Mouse (Mus musculus) neural tube, embryonic 13.5 days (tissue): ENCODE data around the gene Rdm1. TPM values are rescaled to one million over a fixed set of nuclear protein-coding genes. Genes with fewer than 3 reads are reported as not detected.
"Not testable (repeated sequence)": the region's sequence is repeated elsewhere in the genome, so short reads cannot be mapped to it uniquely, and the experiment has no call there.

Experiments used
- ATAC-seq: fragments of 200-750 bp; cut with Nextera tagmentation; 2 replicates; pipeline ENCODE4 v1.8.0; 2017; ENCODE audit warnings: low read depth, mild to moderate bottlenecking, moderate TSS enrichment, moderate library complexity
- H3K27ac ChIP-seq: fragments of 300-500 bp; sonication (generic); replicated peaks from 2 replicates; pipeline ENCODE4 v1.5.1; 2015; ENCODE audit warnings: moderate library complexity, mild to moderate bottlenecking, inconsistent platforms
- H3K27me3 ChIP-seq: fragments of 300-500 bp; sonication (generic); 2 replicates; pipeline ENCODE4 v1.6.1; 2015; ENCODE audit warnings: mild to moderate bottlenecking, inconsistent platforms
- H3K36me3 ChIP-seq: fragments of 300-500 bp; sonication (generic); 2 replicates; pipeline ENCODE4 v1.6.1; 2015; ENCODE audit warnings: mild to moderate bottlenecking, inconsistent platforms
- H3K4me1 ChIP-seq: fragments of 300-500 bp; sonication (generic); replicated peaks from 2 replicates; pipeline ENCODE4 v1.6.1; 2015; ENCODE audit warnings: inconsistent platforms
- H3K4me2 ChIP-seq: fragments of 300-500 bp; sonication (generic); 2 replicates; pipeline ENCODE4 v1.6.1; 2015; ENCODE audit warnings: inconsistent platforms, mild to moderate bottlenecking, moderate library complexity
- H3K4me3 ChIP-seq: fragments of 300-500 bp; sonication (generic); 2 replicates; pipeline ENCODE4 v1.5.1; 2015; ENCODE audit warnings: mild to moderate bottlenecking, inconsistent platforms
- H3K9ac ChIP-seq: fragments of 300-500 bp; sonication (generic); 2 replicates; pipeline ENCODE4 v1.6.1; 2015; ENCODE audit warnings: moderate library complexity, mild to moderate bottlenecking, inconsistent platforms
- H3K9me3 ChIP-seq: fragments of 300-500 bp; sonication (generic); 2 replicates; pipeline ENCODE4 v1.6.1; 2016; ENCODE audit warnings: inconsistent platforms
- WGBS: fragments of 180-500 bp; shearing (Covaris S2); methylation state at CpG from one replicate; pipeline ENCODE4 v1.1.7; 2015; 5-methylcytosine and 5-hydroxymethylcytosine counted together
- polyA plus RNA-seq: library from polyadenylated mRNA; unstranded; fragments of >200 nt; fragmentation: Nextera tagmentation; extraction: Ambion mirVana; gene quantifications from 2 replicates; pipeline ENCODE4 v1.2.1, GENCODE M21; 2015

The Rdm1 gene
- 16.0 and 16.4 TPM in 2 replicates for polyA plus RNA-seq

DNA sequence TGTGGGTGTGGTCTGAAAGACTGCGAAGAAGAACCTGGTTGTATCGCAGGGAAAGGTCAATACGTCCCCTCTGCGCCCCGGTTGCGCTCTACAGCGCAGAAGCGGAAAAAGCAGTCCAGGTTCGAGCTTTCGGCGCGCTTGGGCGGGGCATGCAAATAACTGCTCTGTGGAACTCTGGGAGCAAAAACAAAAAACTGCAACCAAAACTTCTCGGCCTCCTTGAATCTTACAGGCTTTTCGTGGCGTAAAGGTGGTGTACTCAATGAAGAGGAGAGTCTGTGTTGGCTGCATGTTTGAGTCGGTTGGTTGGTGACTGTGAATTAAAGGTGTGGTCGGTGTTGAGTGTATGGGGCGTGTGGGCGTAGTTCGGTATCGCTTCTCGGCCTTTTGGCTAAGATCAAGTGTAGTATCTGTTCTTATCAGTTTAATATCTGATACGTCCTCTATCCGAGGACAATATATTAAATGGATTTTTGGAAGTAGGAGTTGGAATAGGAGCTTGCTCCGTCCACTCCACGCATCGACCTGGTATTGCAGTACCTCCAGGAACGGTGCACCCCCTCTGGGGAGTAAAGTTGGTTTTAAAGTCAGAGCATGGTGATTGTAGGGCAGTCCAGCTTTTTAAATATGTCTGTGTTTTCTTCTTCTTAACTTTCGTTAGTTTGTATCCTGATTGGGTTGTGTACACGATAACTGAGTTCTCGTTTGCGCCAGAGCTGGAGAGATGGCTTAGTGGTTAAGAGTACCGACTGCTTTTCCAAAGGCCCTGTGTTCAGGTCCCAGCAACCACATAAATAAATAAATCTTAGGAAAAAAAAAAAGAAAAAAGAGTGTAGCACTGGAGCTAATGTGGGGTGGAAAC lies at the start of gene Rdm1:
Gene Rdm1 (plus strand): TSS at position 201 of the 862 bp plus-strand sequence.
- Histone ChIP-seq H3K27me3 (no peaks in the 10 kb centered on the region), H3K4me2 (peak within 1 kb of the TSS; percentile 94), H3K27ac (peak within 1 kb of the TSS; percentile 90), H3K4me3 (peak within 1 kb of the TSS; percentile 59), H3K36me3 (no peaks in the 10 kb centered on the region), H3K9me3 (no peaks in the 10 kb centered on the region), H3K9ac (peak within 1 kb of the TSS; percentile 73), H3K4me1 (peaks cover 19% of the 10 kb centered on the region)
- WGBS = under 1% methylated on average over 34 of the region's 34 CpGs
- peak; percentile 89 for ATAC-seq

DNA sequence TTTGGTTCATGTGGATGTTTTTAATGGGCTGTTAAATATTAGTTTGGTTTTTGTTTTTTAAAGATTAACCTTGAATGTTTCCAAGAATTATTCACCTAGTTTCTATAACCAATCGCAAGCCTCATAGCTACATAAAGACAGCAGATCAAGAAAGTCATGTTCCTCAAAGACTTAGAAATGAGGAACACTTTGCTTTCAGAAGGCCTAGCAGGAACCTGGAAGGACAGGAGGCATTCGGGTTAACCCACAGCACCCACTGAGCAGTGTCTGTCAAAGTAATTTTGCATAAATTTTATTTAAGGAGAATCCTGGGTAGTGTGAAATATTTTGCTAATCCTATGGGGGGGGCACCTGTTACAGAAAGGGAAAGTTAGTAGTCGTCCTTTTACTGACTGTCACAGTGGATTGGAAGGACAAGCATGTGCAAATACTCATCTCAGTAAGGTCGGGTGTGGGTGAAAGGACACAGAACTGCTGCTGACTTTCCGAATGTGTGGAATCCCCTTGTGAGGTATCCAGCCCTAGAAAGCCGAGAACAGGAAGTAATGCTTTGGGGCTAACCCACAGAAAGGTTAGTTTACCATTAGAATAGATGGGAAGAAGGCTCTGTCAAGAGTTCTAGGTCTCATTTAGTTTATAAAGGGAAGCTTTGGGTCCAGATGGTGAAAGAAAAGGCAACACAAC lies 45.8 kb upstream of the Rdm1 start:
- 78% methylated on average over 6 of the region's 6 CpGs for WGBS
- Histone ChIP-seq H3K9ac (no peak overlapping the region), H3K36me3 (peaks cover 57% of the 10 kb centered on the region), H3K9me3 (no peaks in the 10 kb centered on the region), H3K4me1 (peaks cover 8% of the 10 kb centered on the region), H3K27ac (no peak overlapping the region), H3K4me3 (no peak overlapping the region), H3K4me2 (no peak overlapping the region), H3K27me3 (no peaks in the 10 kb centered on the region)
- no peak for ATAC-seq

GRCm38 (mm10) chr11:101582054-101583035 lies 44.6 kb upstream of the Rdm1 start, which contains the start of gene Tmem106a:
Gene Tmem106a, plus strand, starts transcription at chr11:101582242.
- 24% methylated on average over 31 of the region's 31 CpGs for WGBS
- Histone ChIP-seq H3K27me3 (no peaks in the 10 kb centered on the region), H3K4me1 (peaks cover 8% of the 10 kb centered on the region), H3K27ac (no peak within 1 kb of the TSS), H3K9me3 (no peaks in the 10 kb centered on the region), H3K9ac (peak within 1 kb of the TSS; percentile 31), H3K4me3 (peak within 1 kb of the TSS; percentile 31), H3K36me3 (peaks cover 57% of the 10 kb centered on the region), H3K4me2 (peak within 1 kb of the TSS; percentile 47)
- ATAC-seq = no peak

DNA sequence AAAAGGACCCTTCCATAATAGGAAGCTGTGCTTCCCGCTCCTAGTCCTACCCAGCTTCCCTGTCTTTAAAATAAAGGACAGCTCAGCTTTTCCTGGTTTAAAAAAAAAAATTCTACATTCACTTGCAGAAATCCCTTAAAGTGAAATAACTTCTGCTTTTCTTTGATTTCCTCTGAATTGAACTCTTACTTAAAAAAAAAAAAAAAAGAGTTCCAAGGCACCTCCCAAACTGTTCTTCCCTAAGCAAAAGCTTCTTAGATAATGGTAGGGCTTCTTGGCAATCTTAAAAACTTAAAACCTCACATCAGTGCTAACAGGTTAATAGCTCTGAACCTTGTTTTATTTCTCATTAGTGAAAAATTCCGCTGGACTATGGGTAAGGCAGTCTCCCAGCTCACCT lies 43.8 kb upstream of the Rdm1 start:
- no peak overlapping the region for H3K4me3 ChIP-seq
- peaks cover 8% of the 10 kb centered on the region for H3K4me1 ChIP-seq
- H3K27ac ChIP-seq = no peak overlapping the region
- 87% methylated on average over 2 of the region's 2 CpGs for WGBS
- peaks cover 49% of the 10 kb centered on the region for H3K36me3 ChIP-seq
- no peak for ATAC-seq
- no peaks in the 10 kb centered on the region for H3K9me3 ChIP-seq
- no peaks in the 10 kb centered on the region for H3K27me3 ChIP-seq
- no peak overlapping the region for H3K4me2 ChIP-seq
- H3K9ac ChIP-seq = no peak overlapping the region

DNA sequence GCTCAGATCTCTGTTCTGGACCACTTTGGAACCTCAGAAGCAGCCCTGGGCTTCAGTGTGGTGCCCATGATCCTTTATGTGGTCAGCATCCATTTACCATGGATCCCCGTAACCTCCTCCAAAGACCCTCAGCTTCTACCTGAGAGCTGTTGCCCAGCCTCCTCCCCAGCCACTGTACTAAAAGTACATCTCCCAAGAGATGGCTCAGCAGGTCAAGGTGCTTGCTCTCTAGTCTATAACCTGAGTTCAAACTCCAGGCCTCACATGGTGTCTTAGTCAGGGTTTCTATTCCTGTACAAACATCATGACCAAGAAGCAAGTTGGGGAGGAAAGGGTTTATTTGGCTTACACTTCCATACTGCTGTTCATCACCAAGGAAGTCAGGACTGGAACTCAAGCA lies 42.0 kb upstream of the Rdm1 start:
- H3K27ac ChIP-seq, H3K9ac ChIP-seq, H3K27me3 ChIP-seq, H3K4me1 ChIP-seq, H3K9me3 ChIP-seq, H3K4me2 ChIP-seq, ATAC-seq, H3K4me3 ChIP-seq: not testable (repeated sequence)
- 93% methylated on average over 1 of the region's 1 CpGs for WGBS
- H3K36me3 ChIP-seq = peaks cover 34% of the 10 kb centered on the region

DNA sequence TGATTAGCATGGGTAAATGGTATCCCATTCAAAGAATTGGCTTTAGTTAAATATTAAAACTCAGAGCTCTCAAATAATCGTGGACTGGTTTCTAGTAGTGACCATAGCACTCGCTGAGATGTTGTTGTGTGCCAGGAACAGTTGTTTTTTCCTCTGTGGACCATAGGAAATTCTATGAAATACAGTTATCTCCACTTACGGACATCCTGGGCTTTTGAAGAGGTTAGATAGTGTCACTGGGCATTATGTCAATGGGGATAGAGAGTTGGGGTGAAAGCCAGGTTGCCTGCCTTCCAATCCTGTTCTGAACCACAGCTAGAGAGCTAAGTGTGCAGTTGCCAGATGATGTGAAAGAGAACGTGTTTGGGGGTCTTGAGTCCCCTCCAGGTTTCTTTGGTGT lies 41.2 kb upstream of the Rdm1 start:
- Histone ChIP-seq H3K27ac (no peak overlapping the region), H3K9ac (no peak overlapping the region), H3K4me1 (peaks cover 8% of the 10 kb centered on the region), H3K27me3 (no peaks in the 10 kb centered on the region), H3K9me3 (no peaks in the 10 kb centered on the region), H3K36me3 (peaks cover 33% of the 10 kb centered on the region), H3K4me3 (no peak overlapping the region), H3K4me2 (no peak overlapping the region)
- 85% methylated on average over 4 of the region's 4 CpGs for WGBS
- no peak for ATAC-seq

DNA sequence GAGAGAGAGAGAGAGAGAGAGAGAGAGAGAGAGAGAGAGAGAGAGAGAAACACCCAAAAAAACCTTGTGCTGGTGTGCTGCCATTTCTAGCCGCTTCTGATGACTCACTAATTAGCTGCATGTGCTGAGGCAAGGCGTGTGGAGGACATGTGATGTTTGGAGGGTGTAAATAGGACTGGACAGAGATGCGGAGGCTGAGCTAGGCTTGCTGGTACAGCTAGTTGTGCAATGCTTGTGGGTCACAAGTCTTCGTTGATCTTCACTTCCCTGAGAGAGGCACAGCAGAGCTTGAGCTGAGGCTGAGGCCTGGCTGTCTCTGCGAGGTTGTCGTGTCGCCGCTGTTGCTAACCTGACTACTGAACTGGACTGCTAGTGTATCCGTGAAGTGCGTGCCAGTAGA lies 39.3 kb upstream of the Rdm1 start:
- H3K36me3 ChIP-seq = peaks cover 27% of the 10 kb centered on the region
- H3K9me3 ChIP-seq = no peaks in the 10 kb centered on the region
- H3K4me3 ChIP-seq = no peak overlapping the region
- ATAC-seq = no peak
- no peak overlapping the region for H3K27ac ChIP-seq
- H3K4me1 ChIP-seq = no peaks in the 10 kb centered on the region
- 96% methylated on average over 10 of the region's 10 CpGs for whole genome bisulfite sequencing
- H3K4me2 ChIP-seq = no peak overlapping the region
- no peak overlapping the region for H3K9ac ChIP-seq
- no peaks in the 10 kb centered on the region for H3K27me3 ChIP-seq

- Histone ChIP-seq H3K27me3 (no peaks in the 10 kb centered on the region), H3K4me1 (no peaks in the 10 kb centered on the region), H3K4me2 (no peak overlapping the region), H3K36me3 (peaks cover 27% of the 10 kb centered on the region), H3K9me3 (no peaks in the 10 kb centered on the region), H3K4me3 (no peak overlapping the region), H3K9ac (no peak overlapping the region), H3K27ac (no peak overlapping the region)
- WGBS = 85% methylated on average over 7 of the region's 7 CpGs
- ATAC-seq = no peak
Observed at GRCm38 (mm10) chr11:101588868-101589267, 38.1 kb upstream of the Rdm1 start.

- peaks cover 27% of the 10 kb centered on the region for H3K36me3 ChIP-seq
- H3K27ac ChIP-seq = no peak overlapping the region
- no peak overlapping the region for H3K4me2 ChIP-seq
- no peaks in the 10 kb centered on the region for H3K4me1 ChIP-seq
- H3K4me3 ChIP-seq = no peak overlapping the region
- whole genome bisulfite sequencing = 32% methylated on average over 5 of the region's 5 CpGs
- no peak for ATAC-seq
- no peaks in the 10 kb centered on the region for H3K9me3 ChIP-seq
- H3K9ac ChIP-seq = no peak overlapping the region
- H3K27me3 ChIP-seq = no peaks in the 10 kb centered on the region
Observed at GRCm38 (mm10) chr11:101589444-101589843, 37.6 kb upstream of the Rdm1 start.

DNA sequence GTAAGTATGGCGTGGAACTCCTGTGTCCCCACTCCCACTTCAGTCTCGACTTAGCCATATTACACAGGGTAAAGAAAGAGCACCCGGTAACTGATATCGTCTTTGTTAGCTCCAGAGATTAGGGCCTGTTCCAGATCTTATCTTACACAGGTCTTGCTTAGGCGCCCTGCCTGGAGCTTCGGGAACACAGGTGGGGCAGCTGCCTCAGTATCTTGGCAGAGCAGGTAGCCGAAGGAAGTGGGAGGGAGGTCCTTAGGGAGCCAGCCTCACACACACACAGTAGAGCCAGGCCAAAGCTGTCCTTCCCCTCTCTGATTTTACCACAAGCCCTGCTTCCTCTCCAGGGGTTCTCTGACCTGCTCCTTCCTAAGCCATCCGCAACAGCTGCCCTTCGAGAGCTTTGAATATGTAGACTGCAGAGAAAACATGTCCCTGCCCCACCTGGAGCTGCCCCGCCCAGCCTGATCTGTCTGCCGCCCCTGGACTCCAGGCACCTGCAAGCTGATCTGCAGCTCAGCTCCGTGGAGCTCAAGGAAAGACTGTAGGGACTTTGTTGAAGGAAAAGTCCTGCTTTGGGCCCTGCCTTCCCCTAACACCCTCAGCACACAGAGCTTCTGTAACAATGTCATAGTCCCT lies 36.9 kb upstream of the Rdm1 start:
- Histone ChIP-seq H3K4me1 (no peaks in the 10 kb centered on the region), H3K4me2 (no peak overlapping the region), H3K27ac (no peak overlapping the region), H3K27me3 (no peaks in the 10 kb centered on the region), H3K9ac (no peak overlapping the region), H3K36me3 (peaks cover 24% of the 10 kb centered on the region), H3K9me3 (no peaks in the 10 kb centered on the region), H3K4me3 (no peak overlapping the region)
- no peak for ATAC-seq
- WGBS = 79% methylated on average over 12 of the region's 12 CpGs

DNA sequence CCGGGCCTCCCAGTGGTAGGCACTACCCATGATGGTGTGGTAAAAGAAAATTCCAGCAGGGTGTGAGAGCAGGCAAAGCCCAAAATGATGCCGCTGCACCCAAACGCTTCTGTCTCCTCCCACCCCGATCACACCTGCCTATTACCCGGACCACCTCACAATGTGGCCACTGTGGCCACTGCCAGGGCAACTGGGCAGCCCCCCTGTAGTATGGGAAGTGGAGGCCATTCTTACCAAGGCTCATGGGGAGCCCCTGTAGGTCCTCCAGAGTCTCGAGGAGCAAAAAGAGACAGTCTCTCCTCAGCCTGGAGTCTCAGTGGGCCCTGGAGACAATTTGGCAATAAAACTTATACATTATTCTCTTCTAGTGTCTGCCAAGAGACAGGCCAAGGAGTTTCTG lies 27.8 kb upstream of the Rdm1 start, which contains the start of gene Gm11634:
Gene Gm11634 (minus strand): TSS at position 101 of the 400 bp plus-strand sequence.
- H3K27ac ChIP-seq = no peak within 1 kb of the TSS
- H3K4me1 ChIP-seq = 0 out of 2 replicates have a peak, but pooled peaks cover under 1% of the 10 kb centered on the region
- no peak within 1 kb of the TSS for H3K4me3 ChIP-seq
- no peak within 1 kb of the TSS for H3K9ac ChIP-seq
- no peak for ATAC-seq
- no peaks in the 10 kb centered on the region for H3K9me3 ChIP-seq
- no peaks in the 10 kb centered on the region for H3K36me3 ChIP-seq
- no peaks in the 10 kb centered on the region for H3K27me3 ChIP-seq
- WGBS = 72% methylated on average over 6 of the region's 6 CpGs
- H3K4me2 ChIP-seq = no peak within 1 kb of the TSS
